Mouse (Mus musculus) hindbrain, embryonic 12.5 days (tissue): ENCODE measurements around the gene Ephb4. TPM values are rescaled to one million over a fixed set of nuclear protein-coding genes. Genes with fewer than 3 reads are reported as not detected.

Experiments
- ATAC-seq: fragments of 200-750 bp; cut with Nextera tagmentation; 2 replicates; pipeline ENCODE4 v1.8.0; 2017; ENCODE audit warnings: moderate TSS enrichment; ENCODE audit not compliant: low FRiP score
- H3K27ac ChIP-seq: fragments of 300-500 bp; sonication (generic); 2 replicates; pipeline ENCODE4 v1.5.1; 2016; ENCODE audit warnings: mild to moderate bottlenecking
- H3K27me3 ChIP-seq: fragments of 300-500 bp; sonication (generic); 2 replicates; pipeline ENCODE4 v1.6.1; 2016; ENCODE audit warnings: mild to moderate bottlenecking
- H3K36me3 ChIP-seq: fragments of 300-500 bp; sonication (generic); 2 replicates; pipeline ENCODE4 v1.6.1; 2016; ENCODE audit warnings: mild to moderate bottlenecking
- H3K4me1 ChIP-seq: fragments of 300-500 bp; sonication (generic); 2 replicates; pipeline ENCODE4 v1.6.1; 2016
- H3K4me2 ChIP-seq: fragments of 300-500 bp; sonication (generic); replicated peaks from 2 replicates; pipeline ENCODE4 v1.6.1; 2016; ENCODE audit warnings: mild to moderate bottlenecking
- H3K4me3 ChIP-seq: fragments of 300-500 bp; sonication (generic); 2 replicates; pipeline ENCODE4 v1.5.1; 2016; ENCODE audit warnings: mild to moderate bottlenecking
- H3K9ac ChIP-seq: fragments of 300-500 bp; sonication (generic); 2 replicates; pipeline ENCODE4 v1.6.1; 2016; ENCODE audit warnings: mild to moderate bottlenecking, moderate library complexity
- H3K9me3 ChIP-seq: fragments of 300-500 bp; sonication (generic); replicated peaks from 2 replicates; pipeline ENCODE4 v1.6.1; 2016; ENCODE audit warnings: mild to moderate bottlenecking
- WGBS: fragments of 180-500 bp; shearing (Covaris S2); methylation state at CpG from one replicate; pipeline ENCODE4 v1.1.7; 2016; 5-methylcytosine and 5-hydroxymethylcytosine counted together
- polyA plus RNA-seq: library from polyadenylated mRNA; unstranded; fragments of >200 nt; fragmentation: Nextera tagmentation; extraction: Ambion mirVana; gene quantifications from 2 replicates; pipeline ENCODE4 v1.2.1, GENCODE M21; 2016

Gene Ephb4
- polyA plus RNA-seq, 1 experiment from 2014 or later: 40.9 TPM

GRCm38 (mm10) chr5:137376198-137376597 lies 26.3 kb downstream of the Ephb4 start:
- ATAC-seq: 0 out of 2 replicates have a peak, but pooled peaks have one; percentile 2
- 0 out of 2 replicates have a peak overlapping the region, but pooled peaks have one; percentile 26 for H3K27ac ChIP-seq
- WGBS: 34% methylated on average over 7 of the region's 7 CpGs

DNA sequence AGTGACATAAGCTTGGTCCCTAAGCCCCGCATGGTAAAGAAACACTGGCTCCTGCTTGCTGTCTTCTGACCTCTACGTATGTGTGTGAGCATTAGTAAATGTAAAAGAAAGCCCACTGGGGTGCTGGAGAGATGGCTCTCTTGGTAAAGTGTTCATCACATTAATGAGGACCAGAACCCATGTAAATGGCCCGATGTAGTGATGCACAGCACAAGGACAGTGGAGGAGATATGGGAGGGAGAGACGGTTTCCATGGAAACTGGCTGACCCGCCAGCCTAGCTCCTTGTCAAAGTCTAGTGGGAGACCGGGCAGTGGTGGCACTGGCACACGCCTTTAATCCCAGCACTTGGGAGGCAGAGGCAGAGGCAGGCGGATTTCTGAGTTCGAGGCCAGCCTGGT lies 26.8 kb downstream of the Ephb4 start:
- H3K4me1 ChIP-seq: peaks cover 19% of the 10 kb centered on the region
- H3K4me2 ChIP-seq: no peak overlapping the region
- WGBS: 49% methylated on average over 9 of the region's 9 CpGs
- H3K4me3 ChIP-seq: no peak overlapping the region
- H3K27ac ChIP-seq: no peak overlapping the region
- H3K9ac ChIP-seq: no peak overlapping the region
- peaks cover 33% of the 10 kb centered on the region for H3K36me3 ChIP-seq
- no peaks in the 10 kb centered on the region for H3K9me3 ChIP-seq
- peak; percentile 29; the same call in 1 of the 2 replicates for ATAC-seq
- no peaks in the 10 kb centered on the region for H3K27me3 ChIP-seq

More at GRCm38 (mm10) chr5:137376198-137376597, 26.3 kb downstream of the Ephb4 start:
- Histone ChIP-seq H3K9ac (no peak overlapping the region), H3K4me2 (no peak overlapping the region), H3K36me3 (peaks cover 39% of the 10 kb centered on the region), H3K9me3 (no peaks in the 10 kb centered on the region), H3K4me1 (peaks cover 19% of the 10 kb centered on the region), H3K4me3 (no peak overlapping the region), H3K27me3 (no peaks in the 10 kb centered on the region)

DNA sequence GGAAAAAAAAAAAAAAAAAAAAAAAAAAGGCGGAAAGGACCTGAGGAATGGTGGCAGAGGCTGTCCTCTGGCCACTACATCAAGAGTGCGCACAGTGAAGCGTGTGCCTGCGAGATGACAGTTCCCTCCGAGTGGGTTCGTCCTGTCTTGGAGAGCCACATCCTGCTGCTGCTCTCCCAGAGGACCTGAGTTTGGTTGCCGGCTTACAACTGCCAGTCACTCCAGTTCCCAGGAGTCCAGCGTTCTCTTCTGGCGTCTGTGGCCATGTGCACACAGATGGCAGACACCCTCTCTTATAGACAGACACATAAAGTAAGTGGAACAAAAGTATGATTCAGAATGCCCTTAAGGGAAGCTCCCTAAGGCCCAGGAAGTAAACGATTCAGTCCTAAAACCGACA lies 27.3 kb downstream of the Ephb4 start:
- peak overlapping the region; percentile 27 for H3K4me2 ChIP-seq
- H3K36me3 ChIP-seq: peaks cover 29% of the 10 kb centered on the region

GRCm38 (mm10) chr5:137377603-137378002 lies 27.7 kb downstream of the Ephb4 start:
- 47% methylated on average over 9 of the region's 15 CpGs for WGBS
- no peaks in the 10 kb centered on the region for H3K9me3 ChIP-seq
- no peaks in the 10 kb centered on the region for H3K27me3 ChIP-seq
- no peak overlapping the region for H3K9ac ChIP-seq
- ATAC-seq: no peak
- H3K4me2 ChIP-seq: peak overlapping the region; percentile 27; the same call in 1 of the 2 replicates
- H3K27ac ChIP-seq: no peak overlapping the region
- peaks cover 19% of the 10 kb centered on the region for H3K4me1 ChIP-seq
- H3K36me3 ChIP-seq: peaks cover 25% of the 10 kb centered on the region
- no peak overlapping the region for H3K4me3 ChIP-seq

More for the DNA sequence above, 27.3 kb downstream of the Ephb4 start:
- Histone ChIP-seq H3K27me3 (no peaks in the 10 kb centered on the region), H3K27ac (no peak overlapping the region), H3K9me3 (no peaks in the 10 kb centered on the region), H3K4me3 (no peak overlapping the region), H3K9ac (no peak overlapping the region), H3K4me1 (peaks cover 19% of the 10 kb centered on the region)
- no peak for ATAC-seq
- WGBS: 46% methylated on average over 11 of the region's 11 CpGs

DNA sequence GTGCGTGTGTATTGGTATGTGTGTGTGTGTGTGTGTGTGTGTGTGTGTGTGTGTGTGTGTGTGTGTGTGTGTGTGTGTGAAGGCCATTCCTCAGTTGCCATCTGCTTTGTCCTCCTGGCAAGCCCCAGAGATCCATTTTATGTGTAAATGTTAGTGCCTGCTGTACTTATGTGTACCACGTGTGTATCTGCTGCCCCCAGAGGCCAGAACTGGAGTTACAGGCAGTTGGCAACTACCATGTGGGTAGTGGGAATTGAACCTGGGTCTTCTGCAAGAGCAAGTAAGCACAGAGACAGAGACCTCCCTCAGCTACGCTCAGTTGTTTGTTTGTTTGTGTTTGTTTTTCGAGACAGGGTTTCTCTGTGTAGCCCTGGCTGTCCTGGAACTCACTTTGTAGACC lies 31.2 kb downstream of the Ephb4 start:
- Histone ChIP-seq H3K4me1 (peaks cover 13% of the 10 kb centered on the region), H3K36me3 (no peaks in the 10 kb centered on the region), H3K9ac (no peak overlapping the region), H3K27ac (no peak overlapping the region), H3K4me2 (no peak overlapping the region), H3K27me3 (no peaks in the 10 kb centered on the region), H3K9me3 (no peaks in the 10 kb centered on the region), H3K4me3 (no peak overlapping the region)
- WGBS: 53% methylated on average over 4 of the region's 4 CpGs
- no peak for ATAC-seq

DNA sequence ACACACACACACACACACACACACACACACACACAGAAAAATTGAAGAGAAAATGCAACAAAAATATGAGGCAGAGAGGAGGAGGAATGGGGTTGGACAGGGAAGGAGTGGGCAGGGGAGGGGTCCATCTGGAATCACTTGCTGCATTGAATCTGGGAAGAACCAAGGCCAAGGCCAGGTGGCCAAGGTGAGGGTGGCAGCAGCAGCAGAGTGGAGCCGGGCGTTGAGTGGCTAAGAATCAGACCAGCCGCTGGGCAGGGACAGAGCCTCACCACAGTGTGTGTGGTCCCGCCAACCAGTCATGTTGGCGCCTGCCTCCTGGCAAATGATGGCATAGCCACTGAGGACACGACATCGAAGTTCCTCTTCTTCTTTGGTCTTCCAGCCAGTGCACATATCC lies 33.5 kb downstream of the Ephb4 start:
- H3K4me2 ChIP-seq: no peak overlapping the region
- no peaks in the 10 kb centered on the region for H3K4me1 ChIP-seq
- no peak overlapping the region for H3K27ac ChIP-seq
- 88% methylated on average over 7 of the region's 7 CpGs for WGBS
- no peaks in the 10 kb centered on the region for H3K27me3 ChIP-seq
- no peak overlapping the region for H3K4me3 ChIP-seq
- no peaks in the 10 kb centered on the region for H3K36me3 ChIP-seq
- ATAC-seq: no peak
- no peaks in the 10 kb centered on the region for H3K9me3 ChIP-seq
- H3K9ac ChIP-seq: no peak overlapping the region; the same call in 1 of the 2 replicates

GRCm38 (mm10) chr5:137386712-137387111 lies 36.8 kb downstream of the Ephb4 start:
- H3K4me3 ChIP-seq: no peak overlapping the region
- 95% methylated on average over 7 of the region's 7 CpGs for WGBS
- no peaks in the 10 kb centered on the region for H3K9me3 ChIP-seq

DNA sequence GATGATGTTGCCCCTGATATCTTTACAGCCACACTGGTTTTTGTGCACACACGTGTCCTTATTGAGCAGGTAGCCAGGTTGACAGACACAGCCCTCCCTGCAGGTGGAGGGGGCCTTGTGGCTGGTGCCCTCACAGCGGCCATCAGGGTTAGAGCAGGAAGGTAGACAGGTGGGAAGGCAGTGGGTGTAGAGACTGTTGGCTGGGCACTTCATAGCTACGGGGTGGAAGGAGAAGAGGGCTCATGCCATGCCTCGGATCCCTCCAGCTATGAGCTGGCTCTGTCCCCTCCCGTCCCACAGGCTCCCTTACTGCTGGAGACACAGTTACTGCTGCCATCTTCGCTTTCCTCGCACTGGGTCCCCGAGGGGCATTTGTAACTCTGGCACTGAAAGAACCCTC lies 41.7 kb downstream of the Ephb4 start:
- Histone ChIP-seq H3K9ac (no peak overlapping the region), H3K36me3 (no peaks in the 10 kb centered on the region), H3K27ac (no peak overlapping the region), H3K4me2 (no peak overlapping the region), H3K9me3 (no peaks in the 10 kb centered on the region), H3K4me1 (no peaks in the 10 kb centered on the region), H3K4me3 (no peak overlapping the region), H3K27me3 (0 out of 2 replicates have a peak, but pooled peaks cover 3% of the 10 kb centered on the region)
- ATAC-seq: no peak
- 82% methylated on average over 8 of the region's 8 CpGs for WGBS

More at GRCm38 (mm10) chr5:137386712-137387111, 36.8 kb downstream of the Ephb4 start:
- Histone ChIP-seq H3K27ac (no peak overlapping the region), H3K27me3 (no peaks in the 10 kb centered on the region), H3K4me2 (no peak overlapping the region), H3K36me3 (no peaks in the 10 kb centered on the region), H3K4me1 (no peaks in the 10 kb centered on the region), H3K9ac (no peak overlapping the region)
- no peak for ATAC-seq

DNA sequence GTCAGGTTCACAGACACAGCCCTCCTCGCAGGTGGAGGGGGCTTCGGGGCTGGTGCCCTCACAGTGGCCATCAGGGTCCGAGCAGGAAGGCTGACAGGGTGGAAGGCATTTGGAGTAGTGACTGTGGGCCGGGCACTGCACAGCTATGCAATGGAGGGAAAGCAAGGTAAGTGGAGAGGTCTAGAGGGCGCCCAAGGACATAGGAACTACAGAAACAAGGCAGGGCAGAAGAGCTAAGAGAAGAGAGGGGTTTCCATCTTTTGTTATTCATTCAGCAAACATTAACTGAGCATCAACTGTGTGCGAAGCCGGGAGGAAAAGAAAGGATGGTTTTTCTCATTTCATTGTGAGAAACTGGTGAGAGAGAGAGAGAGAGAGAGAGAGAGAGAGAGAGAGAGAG lies 44.5 kb downstream of the Ephb4 start:
- WGBS: 47% methylated on average over 7 of the region's 7 CpGs
- no peaks in the 10 kb centered on the region for H3K9me3 ChIP-seq
- H3K27ac ChIP-seq: no peak overlapping the region
- no peak for ATAC-seq
- no peaks in the 10 kb centered on the region for H3K4me1 ChIP-seq
- H3K36me3 ChIP-seq: no peaks in the 10 kb centered on the region
- H3K27me3 ChIP-seq: 0 out of 2 replicates have a peak, but pooled peaks cover 3% of the 10 kb centered on the region
- no peak overlapping the region for H3K4me3 ChIP-seq
- no peak overlapping the region for H3K9ac ChIP-seq
- H3K4me2 ChIP-seq: no peak overlapping the region

- H3K4me2 ChIP-seq: no peak overlapping the region
- peaks cover 15% of the 10 kb centered on the region for H3K4me1 ChIP-seq
- H3K27me3 ChIP-seq: 0 out of 2 replicates have a peak, but pooled peaks cover 2% of the 10 kb centered on the region
- no peak overlapping the region for H3K9ac ChIP-seq
- no peak overlapping the region for H3K4me3 ChIP-seq
- no peaks in the 10 kb centered on the region for H3K9me3 ChIP-seq
- no peaks in the 10 kb centered on the region for H3K36me3 ChIP-seq
- 83% methylated on average over 2 of the region's 2 CpGs for WGBS
- no peak overlapping the region for H3K27ac ChIP-seq
- ATAC-seq: no peak
Observed at GRCm38 (mm10) chr5:137404081-137404480, 54.2 kb downstream of the Ephb4 start.

- no peak for ATAC-seq
- Histone ChIP-seq H3K36me3 (no peaks in the 10 kb centered on the region), H3K9me3 (no peaks in the 10 kb centered on the region), H3K27ac (no peak overlapping the region), H3K4me3 (no peak overlapping the region), H3K4me2 (no peak overlapping the region), H3K9ac (no peak overlapping the region), H3K27me3 (no peaks in the 10 kb centered on the region), H3K4me1 (peaks cover 15% of the 10 kb centered on the region)
- 51% methylated on average over 6 of the region's 6 CpGs for WGBS
Observed at GRCm38 (mm10) chr5:137409451-137409850, 59.5 kb downstream of the Ephb4 start.

GRCm38 (mm10) chr5:137410066-137410465 lies 60.2 kb downstream of the Ephb4 start:
- H3K36me3 ChIP-seq: no peaks in the 10 kb centered on the region
- no peak for ATAC-seq
- no peaks in the 10 kb centered on the region for H3K9me3 ChIP-seq
- H3K4me3 ChIP-seq: no peak overlapping the region
- no peaks in the 10 kb centered on the region for H3K27me3 ChIP-seq
- no peak overlapping the region for H3K9ac ChIP-seq
- WGBS: 78% methylated on average over 3 of the region's 3 CpGs
- H3K4me2 ChIP-seq: no peak overlapping the region
- H3K27ac ChIP-seq: no peak overlapping the region
- peaks cover 15% of the 10 kb centered on the region for H3K4me1 ChIP-seq

GRCm38 (mm10) chr5:137410549-137410948 lies 60.6 kb downstream of the Ephb4 start:
- Histone ChIP-seq H3K4me3 (no peak overlapping the region), H3K36me3 (no peaks in the 10 kb centered on the region), H3K4me2 (no peak overlapping the region), H3K9ac (no peak overlapping the region), H3K9me3 (no peaks in the 10 kb centered on the region), H3K27ac (no peak overlapping the region), H3K4me1 (peaks cover 15% of the 10 kb centered on the region), H3K27me3 (no peaks in the 10 kb centered on the region)
- ATAC-seq: no peak
- WGBS: 94% methylated on average over 3 of the region's 3 CpGs
